Mouse (Mus musculus): ENCODE measurements around the gene Grhpr.
"Not testable (repeated sequence)": the region's sequence is repeated elsewhere in the genome, so short reads cannot be mapped to it uniquely, and the experiment has no call there.

The Grhpr gene

GRCm38 (mm10) chr4:44973450-44973849 is 7.7 kb upstream of the Grhpr start:
- in situ Hi-C loops (cut with MboI; ENCODE audit: unreplicated experiment in 2 of 2) = loop anchor here (5.0 to 10.0 kb wide), 5 partner anchors 39 to 309 kb away; partner anchors contain the start of gene Zbtb5 (in 2 of the 2)

- in situ Hi-C loops (cut with MboI; ENCODE audit: unreplicated experiment in 2 of 2) = loop anchor here (5.0 to 10.0 kb wide), 5 partner anchors 38 to 308 kb away; partner anchors contain the start of gene Zbtb5 (in 2 of the 2)
Measured at GRCm38 (mm10) chr4:44973871-44974270, 7.3 kb upstream of the Grhpr start.

GRCm38 (mm10) chr4:44974331-44974730 is 6.9 kb upstream of the Grhpr start:
- in situ Hi-C loops (cut with MboI; ENCODE audit: unreplicated experiment in 2 of 2) = loop anchor here (5.0 to 10.0 kb wide), 5 partner anchors 38 to 308 kb away; partner anchors contain the start of gene Zbtb5 (in 2 of the 2)

GRCm38 (mm10) chr4:44976026-44976615 is 5.1 kb upstream of the Grhpr start:
- in situ Hi-C loops (cut with MboI; ENCODE audit: unreplicated experiment in 2 of 2) = loop anchor here in 1 of 2 experiments (10.0 kb wide), 1 partner anchor 211 kb away; no protein-coding TSS in a partner anchor

- in situ Hi-C loops (cut with MboI; ENCODE audit: unreplicated experiment in 2 of 2) = loop anchor here in 1 of 2 experiments (10.0 kb wide), 1 partner anchor 212 kb away; no protein-coding TSS in a partner anchor
Measured at GRCm38 (mm10) chr4:44976921-44977710, 4.1 kb upstream of the Grhpr start.

GRCm38 (mm10) chr4:44978175-44978574 is 3.0 kb upstream of the Grhpr start:
- in situ Hi-C loops (cut with MboI; ENCODE audit: unreplicated experiment in 2 of 2) = loop anchor here in 1 of 2 experiments (10.0 kb wide), 1 partner anchor 213 kb away; no protein-coding TSS in a partner anchor

GRCm38 (mm10) chr4:44979794-44980338 is 1.3 kb upstream of the Grhpr start:
- in situ Hi-C loops (cut with MboI; ENCODE audit: unreplicated experiment in 2 of 2) = loop anchor here in 1 of 2 experiments (10.0 kb wide), 1 partner anchor 215 kb away; no protein-coding TSS in a partner anchor

GRCm38 (mm10) chr4:44981974-44982287 is 736 bp downstream of the Grhpr start:
- in situ Hi-C loops (cut with MboI; ENCODE audit: unreplicated experiment in 2 of 2) = no loop called here

- in situ Hi-C loops (cut with MboI; ENCODE audit: unreplicated experiment in 2 of 2) = no loop called here
Measured at GRCm38 (mm10) chr4:44982440-44983130, 1.4 kb downstream of the Grhpr start.

GRCm38 (mm10) chr4:44983131-44983740 is 2.0 kb downstream of the Grhpr start:
- in situ Hi-C loops (cut with MboI; ENCODE audit: unreplicated experiment in 2 of 2) = no loop called here

- in situ Hi-C loops (cut with MboI; ENCODE audit: unreplicated experiment in 2 of 2) = no loop called here
Measured at GRCm38 (mm10) chr4:44990560-44990959, 9.4 kb downstream of the Grhpr start.

GRCm38 (mm10) chr4:44992330-44992729 is 11.1 kb downstream of the Grhpr start:
- in situ Hi-C loops (cut with MboI; ENCODE audit: unreplicated experiment in 2 of 2) = not testable (repeated sequence)

GRCm38 (mm10) chr4:44993179-44993578 is 12.0 kb downstream of the Grhpr start:
- in situ Hi-C loops (cut with MboI; ENCODE audit: unreplicated experiment in 2 of 2) = not testable (repeated sequence)

GRCm38 (mm10) chr4:44993847-44994246 is 12.7 kb downstream of the Grhpr start:
- in situ Hi-C loops (cut with MboI; ENCODE audit: unreplicated experiment in 2 of 2) = no loop called here

GRCm38 (mm10) chr4:44994776-44995175 is 13.6 kb downstream of the Grhpr start:
- in situ Hi-C loops (cut with MboI; ENCODE audit: unreplicated experiment in 2 of 2) = no loop called here

- in situ Hi-C loops (cut with MboI; ENCODE audit: unreplicated experiment in 2 of 2) = no loop called here
Measured at GRCm38 (mm10) chr4:44998071-44998470, 16.9 kb downstream of the Grhpr start.

- in situ Hi-C loops (cut with MboI; ENCODE audit: unreplicated experiment in 2 of 2) = loop anchor here (25.0 kb wide), 1 partner anchor 1137 kb away; the partner anchor contains the start of genes Ncbp1 (in 2 of the 2) and Tstd2 (in 2 of the 2)
Measured at GRCm38 (mm10) chr4:45000001-45000400, 18.8 kb downstream of the Grhpr start.

- in situ Hi-C loops (cut with MboI; ENCODE audit: unreplicated experiment in 2 of 2) = loop anchor here (25.0 kb wide), 1 partner anchor 1132 kb away; the partner anchor contains the start of genes Ncbp1 (in 2 of the 2) and Tstd2 (in 2 of the 2)
Measured at GRCm38 (mm10) chr4:45005452-45005851, 24.3 kb downstream of the Grhpr start.

GRCm38 (mm10) chr4:45010806-45011415 is 29.7 kb downstream of the Grhpr start:
- in situ Hi-C loops (cut with MboI; ENCODE audit: unreplicated experiment in 2 of 2) = loop anchor here (5.0 to 25.0 kb wide), 4 partner anchors 39 to 1126 kb away; partner anchors contain the start of genes Ncbp1 (in 2 of the 2) and Tstd2 (in 2 of the 2)

Measured in v-Abl transformed pro-B cells (cell line).